Mouse (Mus musculus) intestine, postnatal 0 days (tissue): ENCODE results near the gene H3f3b. TPM values are rescaled to one million over a fixed set of nuclear protein-coding genes. Genes with fewer than 3 reads are reported as not detected.

ENCODE experiments used
- ATAC-seq: fragments of 200-750 bp; cut with Nextera tagmentation; 2 replicates; pipeline ENCODE4 v1.8.0; 2017; ENCODE audit warnings: mild to moderate bottlenecking, moderate TSS enrichment, moderate library complexity
- H3K27ac ChIP-seq: fragments of 300-500 bp; sonication (generic); 2 replicates; pipeline ENCODE4 v1.5.1; 2014; ENCODE audit warnings: mild to moderate bottlenecking, low read depth, low read length, moderate library complexity
- H3K27me3 ChIP-seq: fragments of 300-500 bp; sonication (generic); replicated peaks from 2 replicates; pipeline ENCODE4 v1.6.1; 2014; ENCODE audit warnings: low read length, mixed read lengths; ENCODE audit not compliant: control insufficient read depth, insufficient read depth
- H3K36me3 ChIP-seq: fragments of 300-500 bp; sonication (generic); 2 replicates; pipeline ENCODE4 v1.6.1; 2014; ENCODE audit warnings: mild to moderate bottlenecking, moderate library complexity; ENCODE audit not compliant: control insufficient read depth, insufficient read depth
- H3K4me1 ChIP-seq: fragments of 300-500 bp; sonication (generic); replicated peaks from 2 replicates; pipeline ENCODE4 v1.6.1; 2014; ENCODE audit warnings: antibody characterized with exemption, low read length, mixed read lengths; ENCODE audit not compliant: control insufficient read depth, insufficient read depth
- H3K4me2 ChIP-seq: fragments of 300-500 bp; sonication (generic); replicated peaks from 2 replicates; pipeline ENCODE4 v1.6.1; 2014; ENCODE audit warnings: low read depth, mild to moderate bottlenecking, moderate library complexity
- H3K4me3 ChIP-seq: fragments of 300-500 bp; sonication (generic); 2 replicates; pipeline ENCODE4 v1.5.1; 2014; ENCODE audit warnings: low read depth, low read length
- H3K9ac ChIP-seq: fragments of 300-500 bp; sonication (generic); 2 replicates; pipeline ENCODE4 v1.6.1; 2014; ENCODE audit warnings: mild to moderate bottlenecking, low read depth, low read length
- H3K9me3 ChIP-seq: fragments of 300-500 bp; sonication (generic); 2 replicates; pipeline ENCODE4 v1.6.1; 2016; ENCODE audit warnings: mixed run types; ENCODE audit not compliant: control insufficient read depth
- CTCF ChIP-seq: sonication (generic); IDR thresholded peaks from 2 replicates; pipeline ENCODE4 v1.5.1; 2016; ENCODE audit warnings: low read depth, mild to moderate bottlenecking, control low read depth, antibody characterized with exemption, moderate library complexity
- WGBS: fragments of 180-500 bp; shearing (Covaris S2); extraction: QIAGEN DNeasy Blood & Tissue Kit; methylation state at CpG from one replicate; pipeline ENCODE4 v1.1.7; 2014; 5-methylcytosine and 5-hydroxymethylcytosine counted together
- polyA plus RNA-seq: library from polyadenylated mRNA; unstranded; fragments of >200 nt; fragmentation: Nextera tagmentation; extraction: Ambion mirVana; gene quantifications from 2 replicates; pipeline ENCODE4 v1.2.1, GENCODE M21; 2015

The H3f3b gene
- polyA plus RNA-seq, 1 experiment from 2014 or later = 1,144 TPM

DNA sequence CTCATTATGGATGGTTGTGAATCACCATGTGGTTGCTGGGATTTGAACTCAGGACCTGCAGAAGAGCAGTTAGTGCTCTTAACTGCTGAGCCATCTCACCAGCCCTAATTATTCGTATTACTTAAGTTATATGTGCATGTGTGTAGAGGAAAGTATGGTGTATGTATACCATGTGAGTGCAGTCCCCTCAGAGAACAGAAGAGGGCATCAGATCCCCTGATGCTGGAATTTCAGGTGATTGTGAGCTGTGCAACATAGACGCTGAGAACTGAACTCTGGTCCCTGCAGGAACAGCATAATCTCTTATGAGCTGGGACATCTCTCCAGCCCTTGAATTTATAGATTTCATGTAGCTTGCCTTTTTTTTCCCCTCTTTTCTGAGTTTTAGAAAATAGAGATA, 14.1 kb upstream of the H3f3b start:
- Histone ChIP-seq H3K9ac (no peak overlapping the region), H3K4me2 (no peak overlapping the region), H3K36me3 (peaks cover 21% of the 10 kb centered on the region), H3K9me3 (no peaks in the 10 kb centered on the region), H3K4me1 (no peaks in the 10 kb centered on the region), H3K4me3 (no peak overlapping the region), H3K27ac (no peak overlapping the region), H3K27me3 (no peaks in the 10 kb centered on the region)
- peak; percentile 26; the same call in 1 of the 2 replicates for TF ChIP-seq CTCF
- WGBS = 97% methylated on average over 2 of the region's 2 CpGs
- no peak for ATAC-seq

GRCm38 (mm10) chr11:116040593-116040992, 12.8 kb upstream of the H3f3b start:
- Histone ChIP-seq H3K4me1 (no peaks in the 10 kb centered on the region), H3K9ac (no peak overlapping the region), H3K9me3 (no peaks in the 10 kb centered on the region), H3K27ac (no peak overlapping the region), H3K4me3 (no peak overlapping the region), H3K4me2 (no peak overlapping the region), H3K36me3 (peaks cover 16% of the 10 kb centered on the region), H3K27me3 (no peaks in the 10 kb centered on the region)
- ATAC-seq = no peak
- TF ChIP-seq CTCF = no peak
- WGBS = 89% methylated on average over 6 of the region's 6 CpGs

DNA sequence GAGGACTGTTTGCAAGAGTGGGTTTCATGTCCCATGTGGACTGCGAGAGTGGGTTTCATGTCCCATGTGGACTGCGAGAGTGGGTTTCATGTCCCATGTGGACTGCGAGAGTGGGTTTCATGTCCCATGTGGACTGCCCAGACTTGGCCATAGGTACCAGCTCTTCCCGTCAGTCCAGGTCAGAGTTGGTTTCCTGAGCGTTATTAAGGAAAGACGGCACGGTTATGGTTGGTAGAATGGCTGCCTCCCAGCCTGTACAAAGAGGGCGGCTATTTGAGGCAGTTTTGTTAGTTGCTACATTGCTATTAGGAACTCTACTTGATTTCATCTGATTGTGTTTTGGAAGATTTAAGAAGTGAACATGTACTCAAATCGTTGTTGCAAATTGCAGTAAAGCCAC, 10.1 kb upstream of the H3f3b start:
- ATAC-seq = no peak
- H3K27me3 ChIP-seq = no peaks in the 10 kb centered on the region
- H3K4me2 ChIP-seq = no peak overlapping the region
- H3K4me1 ChIP-seq = no peaks in the 10 kb centered on the region
- H3K4me3 ChIP-seq = no peak overlapping the region
- no peaks in the 10 kb centered on the region for H3K9me3 ChIP-seq
- WGBS = 93% methylated on average over 9 of the region's 9 CpGs
- TF ChIP-seq CTCF = no peak
- H3K36me3 ChIP-seq = peaks cover 16% of the 10 kb centered on the region
- H3K27ac ChIP-seq = no peak overlapping the region
- H3K9ac ChIP-seq = no peak overlapping the region

DNA sequence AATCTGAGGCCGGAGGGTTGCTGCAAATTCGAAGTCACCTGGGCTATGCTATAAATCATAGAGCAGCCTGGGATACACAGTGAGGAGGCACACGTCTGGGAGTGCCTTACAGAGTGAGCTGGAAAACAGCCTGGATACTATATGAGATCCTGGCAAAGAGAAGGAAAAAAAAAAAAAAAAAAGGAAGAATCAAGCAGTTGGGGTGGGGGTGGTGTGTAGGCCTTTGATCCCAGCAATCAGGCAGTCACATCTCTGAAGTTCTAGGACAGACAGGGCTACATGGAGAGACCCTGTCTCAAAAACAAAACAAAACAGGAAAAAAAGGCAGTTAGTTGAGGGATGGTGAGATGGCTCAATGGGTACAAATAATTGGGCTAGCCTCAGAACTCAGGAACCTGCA, 8.9 kb upstream of the H3f3b start:
- H3K9ac ChIP-seq = no peak overlapping the region
- peaks cover 12% of the 10 kb centered on the region for H3K36me3 ChIP-seq
- no peak overlapping the region for H3K27ac ChIP-seq
- no peaks in the 10 kb centered on the region for H3K9me3 ChIP-seq
- ATAC-seq = no peak
- no peak overlapping the region for H3K4me2 ChIP-seq
- no peaks in the 10 kb centered on the region for H3K27me3 ChIP-seq
- H3K4me3 ChIP-seq = no peak overlapping the region
- no peak for TF ChIP-seq CTCF
- 82% methylated on average over 3 of the region's 3 CpGs for WGBS
- H3K4me1 ChIP-seq = no peaks in the 10 kb centered on the region

DNA sequence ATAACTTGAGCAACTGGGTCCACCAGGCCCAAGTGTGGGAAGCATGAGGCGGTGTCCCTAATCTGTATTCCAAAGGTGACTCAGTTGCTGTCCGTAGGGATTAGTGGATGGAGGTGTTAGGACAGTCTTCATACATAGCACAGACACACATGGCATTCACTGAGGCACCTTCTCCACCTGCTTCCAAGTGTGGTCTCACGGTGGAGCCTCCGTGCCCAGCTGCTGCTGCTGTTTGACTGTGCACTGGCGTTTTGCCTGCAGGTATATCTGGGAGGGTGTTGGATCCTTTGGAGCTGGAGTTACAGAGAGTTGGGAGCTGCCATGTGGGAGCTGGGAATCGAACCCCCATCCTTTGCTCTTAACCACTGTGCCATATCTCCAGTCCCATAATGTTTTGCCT, 6.8 kb upstream of the H3f3b start:
- Histone ChIP-seq H3K9me3 (no peaks in the 10 kb centered on the region), H3K27me3 (no peaks in the 10 kb centered on the region), H3K4me2 (no peak overlapping the region), H3K9ac (no peak overlapping the region), H3K4me1 (no peaks in the 10 kb centered on the region; the same call in 1 of the 2 replicates), H3K36me3 (peaks cover 8% of the 10 kb centered on the region; the same call in 1 of the 2 replicates), H3K4me3 (no peak overlapping the region), H3K27ac (no peak overlapping the region)
- no peak for TF ChIP-seq CTCF
- 87% methylated on average over 6 of the region's 6 CpGs for WGBS
- no peak for ATAC-seq

DNA sequence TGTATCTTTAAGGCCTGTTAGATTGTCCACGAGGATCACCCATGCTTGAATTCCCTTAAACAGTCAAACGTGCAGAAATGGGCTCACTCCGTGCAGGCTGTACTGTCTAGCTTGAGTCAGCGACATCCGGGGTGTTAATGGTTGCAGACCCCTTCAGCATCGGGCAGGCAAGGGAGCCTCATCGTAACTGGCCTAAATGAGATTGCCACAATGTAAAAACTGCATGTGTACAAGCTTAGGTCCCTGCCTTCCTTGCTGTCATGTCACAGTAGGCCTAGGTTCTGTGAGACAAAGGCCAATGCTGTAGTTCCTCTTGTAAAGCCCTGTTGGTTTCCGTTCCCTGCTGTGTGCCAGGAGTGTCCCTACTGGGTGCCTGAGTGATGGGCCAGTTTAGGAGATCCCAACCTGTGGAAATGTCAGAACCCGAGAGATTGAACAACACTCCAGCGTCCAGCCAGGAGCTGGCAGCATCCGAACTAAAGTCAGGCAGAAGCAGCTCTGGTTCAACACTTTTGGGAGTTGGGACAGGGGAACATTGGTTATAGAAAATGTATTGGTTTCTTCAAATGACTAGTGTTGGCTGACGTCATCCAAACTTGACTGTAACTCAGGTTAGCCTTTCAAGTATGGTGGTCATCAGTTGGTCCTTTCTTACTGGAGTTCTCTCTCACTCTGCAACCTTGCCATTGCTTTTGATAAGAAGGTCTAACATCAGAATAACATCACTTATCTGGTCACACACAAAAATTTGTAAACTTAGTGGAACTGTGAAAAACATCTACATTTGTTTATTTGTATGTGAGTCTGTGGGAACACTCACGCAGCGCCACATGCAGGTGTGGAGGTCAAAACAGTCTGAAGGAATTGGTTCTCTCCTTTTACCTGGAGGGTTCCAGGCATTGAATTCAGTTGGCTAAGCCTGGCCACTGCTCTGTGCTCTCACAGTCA, 3.4 kb upstream of the H3f3b start:
- WGBS = 21% methylated on average over 14 of the region's 14 CpGs
- H3K4me3 ChIP-seq = peak overlapping the region; percentile 73

More for the DNA sequence above, 3.4 kb upstream of the H3f3b start:
- H3K4me1 ChIP-seq = no peaks in the 10 kb centered on the region; the same call in 1 of the 2 replicates
- H3K27me3 ChIP-seq = no peaks in the 10 kb centered on the region
- peak overlapping the region; percentile 79 for H3K9ac ChIP-seq
- no peak; the same call in 1 of the 2 replicates for ATAC-seq
- no peaks in the 10 kb centered on the region for H3K36me3 ChIP-seq
- H3K9me3 ChIP-seq = no peaks in the 10 kb centered on the region
- peak overlapping the region; percentile 65 for H3K4me2 ChIP-seq
- TF ChIP-seq CTCF = 0 out of 2 replicates have a peak, but pooled peaks have one; percentile 13
- peak overlapping the region; percentile 98 for H3K27ac ChIP-seq
